Mouse (Mus musculus): Measurements from ENCODE around the gene Adgrg4. TPM values are rescaled to one million over a fixed set of nuclear protein-coding genes. Genes with fewer than 3 reads are reported as not detected.

The Adgrg4 gene
- polyA plus RNA-seq, 1 experiment from 2014 or later, result 0.11 TPM

Other genes starting within 250 kb of the Adgrg4 start
- gene Fhl1, start 138.4 kb upstream of the Adgrg4 start, polyA plus RNA-seq (2015; fragmentation: Nextera tagmentation; extraction: Ambion mirVana), result 98.0 and 110 TPM in 2 replicates
- 1.5 and 1.6 TPM in 2 replicates for gene Map7d3, start 47.8 kb upstream of the Adgrg4 start, polyA plus RNA-seq (2015; fragmentation: Nextera tagmentation; extraction: Ambion mirVana)
- not detected in 2 replicates for gene Brs3, start 172.9 kb downstream of the Adgrg4 start, polyA plus RNA-seq (2015; fragmentation: Nextera tagmentation; extraction: Ambion mirVana)
- 63.9 and 65.8 TPM in 2 replicates for gene Htatsf1, start 183.4 kb downstream of the Adgrg4 start, polyA plus RNA-seq (2015; fragmentation: Nextera tagmentation; extraction: Ambion mirVana)
- 0.14 and 0.19 TPM in 2 replicates for gene Vgll1, start 217.9 kb downstream of the Adgrg4 start, polyA plus RNA-seq (2015; fragmentation: Nextera tagmentation; extraction: Ambion mirVana)

Measured in kidney, embryonic 16.5 days (tissue).